Mouse (Mus musculus): ENCODE results near the gene Tesk1. TPM values are rescaled to one million over a fixed set of nuclear protein-coding genes. Genes with fewer than 3 reads are reported as not detected.
A peak's percentile ranks its signal among the peaks of the same experiment; 100 is the strongest.
"Not testable (repeated sequence)": the region's sequence is repeated elsewhere in the genome, so short reads cannot be mapped to it uniquely, and the experiment has no call there.

The Tesk1 gene
- total RNA-seq, 2 experiments from 2014 or later: 42.3 to 42.6 TPM

DNA sequence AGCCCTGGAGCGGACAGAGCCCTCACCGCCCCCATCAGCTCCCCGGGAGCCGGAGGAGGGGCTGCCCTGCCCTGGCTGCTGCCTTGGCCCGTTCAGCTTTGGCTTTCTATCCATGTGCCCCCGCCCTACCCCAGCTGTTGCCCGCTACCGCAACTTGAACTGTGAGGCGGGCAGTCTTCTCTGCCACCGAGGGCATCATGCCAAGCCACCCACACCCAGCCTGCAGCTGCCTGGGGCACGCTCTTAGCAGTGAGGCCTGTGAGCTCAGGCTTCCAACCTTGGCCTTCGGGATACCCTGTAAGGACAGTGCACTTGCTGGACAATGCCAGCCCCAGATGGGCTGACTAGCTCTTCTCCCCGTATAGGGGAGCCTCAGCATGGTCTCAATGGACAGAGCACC lies 5.5 kb downstream of the Tesk1 start:
- DNase-seq: no peak

DNA sequence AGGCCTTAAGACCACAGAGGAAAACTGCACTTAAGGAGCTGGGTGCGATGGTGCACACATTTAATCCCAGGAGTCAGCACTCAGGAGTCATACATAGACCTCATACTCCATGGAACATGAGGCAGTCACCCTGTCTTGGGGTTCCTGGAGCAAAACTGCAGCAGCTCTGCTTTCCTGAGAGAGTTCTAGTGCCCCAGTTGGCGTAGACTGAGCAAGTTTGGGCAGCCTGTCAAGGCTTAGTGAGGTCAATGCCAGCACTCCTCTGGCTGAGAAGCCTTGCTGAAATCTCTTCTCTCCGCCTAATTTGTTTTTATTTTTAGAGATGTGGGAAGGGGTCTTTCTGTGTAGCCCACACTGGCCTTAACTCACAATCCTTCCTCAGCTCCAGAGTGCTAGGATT lies 6.8 kb downstream of the Tesk1 start:
- intact Hi-C loops (cut with DNase I): no loop called here
- peak; percentile 56 to 62 for DNase-seq

More for the DNA sequence above, 5.5 kb downstream of the Tesk1 start:
- intact Hi-C loops (cut with DNase I): no loop called here

DNA sequence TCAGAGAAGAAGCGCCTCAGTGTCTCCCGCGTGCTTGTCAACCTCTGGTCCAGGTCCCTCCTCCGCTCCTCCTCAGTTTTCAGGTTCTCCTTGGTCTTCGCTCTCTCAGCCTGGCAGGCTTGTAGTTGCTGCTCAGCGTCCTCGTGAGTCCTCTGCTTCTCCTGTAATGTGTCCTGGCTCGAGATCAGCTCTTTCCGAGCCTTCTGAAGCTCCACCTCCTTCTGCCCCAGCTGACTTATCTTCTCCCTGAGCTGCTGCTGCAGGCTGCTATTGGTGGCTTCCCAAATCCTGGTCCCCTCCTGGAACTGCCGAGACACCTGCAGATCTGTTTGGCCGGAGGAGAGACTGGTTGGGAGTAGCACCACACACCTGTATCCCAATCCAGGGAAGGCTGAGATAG lies 10.6 kb downstream of the Tesk1 start:
- peak; percentile 32 to 41 for DNase-seq
- intact Hi-C loops (cut with DNase I): no loop called here

DNA sequence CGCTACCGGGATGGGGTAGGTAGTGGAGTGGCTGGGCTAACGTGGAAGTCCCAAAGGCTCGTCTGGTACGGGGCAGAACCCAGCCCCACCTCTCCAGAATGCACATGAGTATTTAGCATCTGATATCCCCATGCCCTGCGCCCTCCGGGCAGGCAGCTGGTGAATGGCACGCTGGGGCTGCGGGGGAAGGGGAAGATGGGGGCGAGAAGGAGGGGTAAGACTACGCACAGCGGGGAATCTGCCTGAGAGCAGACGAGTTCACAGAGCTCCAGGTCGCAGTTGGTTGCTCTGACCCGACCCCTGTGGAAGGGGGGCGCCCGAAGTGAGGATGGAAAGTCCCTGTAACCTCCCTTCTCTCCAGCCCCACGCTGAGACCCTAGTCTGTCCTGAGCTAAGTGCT lies 11.7 kb downstream of the Tesk1 start:
- intact Hi-C loops (cut with DNase I): no loop called here
- DNase-seq: no peak

DNA sequence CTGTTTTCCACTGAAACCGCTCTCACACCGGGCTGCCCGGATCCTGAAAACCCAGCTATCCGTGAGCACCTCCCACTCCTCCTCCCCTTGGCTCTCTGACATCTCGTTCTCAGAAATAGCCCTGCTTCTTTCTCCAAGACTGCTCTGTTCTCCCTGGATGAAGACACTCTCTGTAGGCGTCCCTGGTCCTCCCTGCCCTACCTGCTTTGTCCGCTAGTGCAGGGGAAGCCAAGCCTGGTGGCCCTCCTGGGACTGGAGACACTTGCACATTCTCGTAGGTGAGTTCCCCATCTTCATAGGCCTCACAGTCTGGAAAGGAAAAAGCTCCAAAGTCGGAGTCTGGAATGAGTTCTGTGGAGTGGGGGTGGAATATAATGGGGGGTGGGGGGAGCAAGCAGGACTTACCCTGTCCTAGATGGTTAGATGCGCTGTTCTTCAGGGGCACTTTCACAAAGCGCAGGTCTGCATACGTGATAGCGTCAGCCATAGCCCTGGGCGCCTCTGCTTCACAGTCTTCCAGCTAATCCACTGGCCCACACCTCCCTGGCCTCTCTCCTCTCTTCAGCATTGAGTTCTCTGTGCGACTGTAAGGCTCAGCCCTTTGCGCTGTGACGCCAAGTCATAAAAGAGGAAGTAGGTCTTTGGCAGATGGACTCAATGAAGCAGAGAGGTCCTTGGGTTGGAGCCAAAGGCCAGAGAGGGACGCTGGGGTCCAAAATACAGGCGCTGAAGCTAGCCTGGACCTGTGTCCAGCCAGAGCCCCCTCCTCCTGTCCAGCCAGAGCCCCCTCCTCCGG lies 12.5 kb downstream of the Tesk1 start, which contains the start of gene Cd72:
Cd72 (minus strand) TSS at position 588 of the 796 bp plus-strand sequence.
- intact Hi-C loops (cut with DNase I): no loop called here
- no peak for DNase-seq

DNA sequence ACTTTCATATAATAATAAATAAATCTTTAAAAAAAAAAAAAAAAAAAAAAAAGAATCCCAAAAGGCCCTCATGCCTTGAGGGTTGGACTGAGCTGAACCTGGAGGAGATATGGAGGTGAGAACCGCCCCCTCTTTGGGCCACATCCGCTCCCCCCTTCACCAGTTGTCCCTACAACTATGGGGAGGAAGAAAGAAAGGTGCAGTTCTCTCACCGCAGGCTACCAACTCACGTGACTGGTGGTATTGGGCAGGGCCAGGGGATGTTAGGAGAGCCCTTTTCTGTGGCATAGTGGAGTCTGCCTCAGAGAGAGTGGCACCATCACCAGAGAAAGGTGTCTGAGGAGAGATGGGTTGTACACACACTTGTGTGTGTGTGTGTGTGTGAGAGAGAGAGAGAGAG lies 14.7 kb downstream of the Tesk1 start:
- no peak for DNase-seq
- intact Hi-C loops (cut with DNase I): no loop called here

DNA sequence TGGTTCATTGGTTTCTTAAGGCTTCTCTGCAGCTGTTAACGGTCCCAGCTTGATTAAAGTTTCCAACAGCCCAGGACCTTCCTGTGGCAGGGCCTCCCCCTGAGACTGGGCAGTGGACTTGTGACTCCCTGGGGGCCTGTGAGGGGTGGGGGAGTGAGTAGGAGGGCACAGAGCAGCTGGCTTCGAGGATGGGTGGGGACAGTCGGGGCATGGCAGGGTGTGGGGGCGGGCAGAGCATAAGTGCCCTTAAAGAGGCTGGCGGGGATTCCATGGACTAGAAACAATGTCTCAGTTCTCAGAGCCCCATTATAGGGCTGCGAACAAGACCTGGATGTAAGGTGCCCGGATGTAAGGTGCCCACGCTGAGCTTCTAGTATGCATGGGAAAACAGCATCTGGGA lies 15.4 kb downstream of the Tesk1 start:
- intact Hi-C loops (cut with DNase I): no loop called here
- no peak for DNase-seq

DNA sequence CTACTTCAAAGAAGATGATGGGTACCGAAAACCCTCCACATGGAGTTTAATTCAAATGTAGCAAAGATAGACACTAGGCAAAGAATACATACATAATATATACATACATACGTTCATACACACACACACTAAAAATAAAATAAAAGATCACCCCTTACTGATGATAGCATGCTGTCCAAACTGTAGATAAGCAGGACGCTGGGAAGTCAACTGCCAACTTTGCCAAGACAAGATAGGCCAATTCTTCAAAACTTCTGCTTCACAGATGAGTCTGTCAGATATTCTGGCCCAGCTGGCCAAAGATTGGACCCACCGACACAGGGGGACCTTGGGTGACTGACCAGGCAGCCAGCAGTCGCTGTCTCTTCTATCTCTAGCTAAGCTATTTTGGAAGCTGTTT lies 21.4 kb downstream of the Tesk1 start:
- intact Hi-C loops (cut with DNase I): no loop called here
- DNase-seq: no peak

DNA sequence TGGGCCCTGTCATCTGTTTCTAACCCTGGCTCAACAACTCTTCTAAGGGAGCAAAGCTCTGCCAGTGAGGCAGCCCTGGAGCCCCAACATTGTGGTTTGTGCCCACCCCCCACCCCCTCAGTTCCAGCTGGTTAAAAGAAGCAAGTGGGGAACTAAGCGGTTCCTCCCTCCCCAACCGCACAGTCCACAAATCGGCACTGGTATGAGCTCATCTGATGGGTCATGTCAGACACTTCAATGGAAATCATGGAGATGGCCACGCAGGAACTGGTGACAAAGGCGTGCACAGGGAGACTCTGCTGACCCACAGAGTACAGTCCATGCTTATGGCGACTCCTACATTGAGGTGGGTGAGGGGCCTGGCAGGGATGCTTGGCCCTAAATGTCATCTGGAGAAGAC lies 24.2 kb downstream of the Tesk1 start:
- intact Hi-C loops (cut with DNase I): no loop called here
- DNase-seq: no peak

DNA sequence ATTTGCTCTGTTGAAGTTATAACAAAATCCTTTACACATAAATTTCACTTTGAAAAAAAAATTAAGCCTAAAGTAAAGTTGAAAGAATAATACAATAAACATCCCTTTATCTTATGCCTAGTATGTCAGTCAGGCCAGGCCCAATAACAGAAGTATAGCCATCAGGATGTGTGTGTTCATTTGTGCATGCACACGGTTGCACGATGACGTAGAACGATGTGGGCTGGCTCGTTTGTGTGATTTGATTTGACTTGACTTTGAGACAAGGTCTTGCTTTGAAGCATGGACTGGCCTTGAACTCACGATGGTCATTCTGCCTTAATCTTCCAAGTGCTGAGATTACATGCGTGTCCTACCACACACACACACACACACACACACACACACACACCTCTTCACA lies 25.1 kb downstream of the Tesk1 start:
- intact Hi-C loops (cut with DNase I): no loop called here
- no peak for DNase-seq

DNA sequence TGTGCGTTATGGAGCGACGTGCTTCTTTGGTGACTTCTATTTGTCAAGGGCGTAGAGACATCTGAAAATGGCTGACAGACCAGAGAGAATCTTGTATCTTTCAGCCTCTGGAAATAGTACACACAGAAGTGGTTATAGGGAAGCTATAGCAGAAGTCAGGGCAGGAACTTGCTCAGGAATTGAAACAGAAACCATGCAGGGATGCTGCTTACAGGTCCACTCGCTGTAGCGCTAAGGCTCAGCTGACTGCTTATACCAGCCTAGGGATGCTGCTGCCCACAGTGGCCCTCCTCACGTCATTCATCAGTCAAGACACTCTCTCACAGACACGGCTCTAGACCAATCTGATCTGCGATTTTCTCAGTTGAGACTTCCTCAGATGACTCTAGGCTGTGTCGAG lies 28.6 kb downstream of the Tesk1 start:
- intact Hi-C loops (cut with DNase I): no loop called here
- no peak for DNase-seq

DNA sequence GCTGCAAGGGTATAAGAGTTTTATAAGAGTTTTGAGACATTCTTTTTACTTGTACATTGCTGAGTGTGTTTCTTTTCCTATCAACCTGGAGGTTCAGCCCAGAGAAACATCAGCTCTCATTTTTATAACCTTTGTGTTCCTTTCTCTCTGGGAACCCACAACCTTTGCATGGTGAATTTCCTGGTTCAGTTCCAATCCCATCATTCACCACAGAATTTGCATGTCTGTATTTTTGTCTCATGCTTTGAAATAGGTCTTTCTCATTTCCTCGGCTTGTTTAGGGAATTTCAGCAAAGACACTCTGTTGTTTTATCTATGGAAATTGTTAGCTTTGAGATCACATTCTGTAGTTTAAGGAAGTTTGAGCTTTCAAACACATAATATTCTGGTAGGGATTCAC lies 31.9 kb downstream of the Tesk1 start:
- no peak for DNase-seq
- intact Hi-C loops (cut with DNase I): no loop called here

DNA sequence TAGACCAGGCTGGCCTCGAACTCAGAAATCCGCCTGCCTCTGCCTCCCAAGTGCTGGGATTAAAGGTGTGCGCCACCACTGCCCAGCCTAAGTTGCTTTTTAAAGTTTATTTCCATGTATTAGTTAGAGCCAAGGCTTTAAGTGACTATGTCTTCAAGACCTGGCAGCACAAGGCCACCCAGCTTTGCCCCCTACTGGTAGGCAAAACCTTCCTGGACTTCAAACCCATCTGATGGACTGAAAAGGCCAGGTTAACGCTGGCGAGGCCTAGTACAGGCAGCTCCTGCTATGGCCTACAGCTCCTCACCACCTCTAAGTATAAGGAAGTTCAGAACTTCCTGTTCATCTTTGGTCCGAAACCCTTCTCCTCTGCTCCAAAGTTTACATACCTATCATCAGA lies 34.9 kb downstream of the Tesk1 start:
- DNase-seq: no peak
- intact Hi-C loops (cut with DNase I): no loop called here

DNA sequence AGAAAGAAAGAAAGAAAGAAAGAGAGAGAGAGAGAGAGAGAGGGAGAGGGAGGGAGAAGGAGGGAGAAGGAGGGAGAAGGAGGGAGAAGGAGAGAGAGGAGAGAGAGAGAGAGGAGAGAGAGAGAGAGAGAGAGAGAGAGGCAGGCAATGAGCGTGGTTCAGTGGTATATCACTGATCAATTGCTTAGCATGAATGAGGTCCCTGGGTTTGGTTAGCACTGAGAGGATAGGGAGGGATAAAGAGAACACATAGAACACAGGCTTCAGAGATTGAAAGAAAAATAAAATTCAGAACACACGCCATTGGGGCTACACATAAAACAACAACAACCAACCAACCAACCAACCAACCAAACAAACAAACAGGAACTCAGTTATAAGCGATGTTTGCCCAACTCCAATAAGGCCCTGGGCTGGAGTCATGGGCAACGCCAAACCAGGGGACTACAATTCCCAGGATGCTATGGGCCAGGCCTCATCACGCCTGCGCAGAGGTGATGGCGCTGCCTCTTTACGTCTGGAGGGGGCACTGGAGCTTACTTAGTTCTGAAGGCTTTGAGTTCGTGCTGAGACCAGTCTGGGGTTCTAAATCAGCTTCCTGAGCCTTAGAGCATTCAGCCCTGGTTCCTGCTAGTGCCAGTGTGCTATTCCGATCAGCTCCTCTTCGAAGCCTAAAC lies 36.3 kb downstream of the Tesk1 start:
- intact Hi-C loops (cut with DNase I): no loop called here
- DNase-seq: peak; percentile 91 to 93

DNA sequence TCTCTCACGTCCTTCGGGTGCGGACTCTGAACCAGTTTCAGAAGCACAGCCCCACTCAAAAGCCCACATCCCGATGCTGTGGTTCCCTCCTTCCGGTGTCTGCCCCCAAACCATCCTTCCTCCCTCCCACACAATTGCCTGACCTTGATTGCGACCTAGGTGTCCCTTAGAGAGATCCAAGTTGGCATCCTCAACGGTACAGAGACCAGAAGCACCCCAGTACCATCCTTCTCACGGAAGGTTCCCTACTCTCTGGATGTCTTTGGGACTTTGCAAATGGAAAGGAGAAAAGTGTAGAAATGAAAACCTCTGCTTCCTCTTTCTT lies 36.8 kb downstream of the Tesk1 start:
- intact Hi-C loops (cut with DNase I): no loop called here
- DNase-seq: no peak

DNA sequence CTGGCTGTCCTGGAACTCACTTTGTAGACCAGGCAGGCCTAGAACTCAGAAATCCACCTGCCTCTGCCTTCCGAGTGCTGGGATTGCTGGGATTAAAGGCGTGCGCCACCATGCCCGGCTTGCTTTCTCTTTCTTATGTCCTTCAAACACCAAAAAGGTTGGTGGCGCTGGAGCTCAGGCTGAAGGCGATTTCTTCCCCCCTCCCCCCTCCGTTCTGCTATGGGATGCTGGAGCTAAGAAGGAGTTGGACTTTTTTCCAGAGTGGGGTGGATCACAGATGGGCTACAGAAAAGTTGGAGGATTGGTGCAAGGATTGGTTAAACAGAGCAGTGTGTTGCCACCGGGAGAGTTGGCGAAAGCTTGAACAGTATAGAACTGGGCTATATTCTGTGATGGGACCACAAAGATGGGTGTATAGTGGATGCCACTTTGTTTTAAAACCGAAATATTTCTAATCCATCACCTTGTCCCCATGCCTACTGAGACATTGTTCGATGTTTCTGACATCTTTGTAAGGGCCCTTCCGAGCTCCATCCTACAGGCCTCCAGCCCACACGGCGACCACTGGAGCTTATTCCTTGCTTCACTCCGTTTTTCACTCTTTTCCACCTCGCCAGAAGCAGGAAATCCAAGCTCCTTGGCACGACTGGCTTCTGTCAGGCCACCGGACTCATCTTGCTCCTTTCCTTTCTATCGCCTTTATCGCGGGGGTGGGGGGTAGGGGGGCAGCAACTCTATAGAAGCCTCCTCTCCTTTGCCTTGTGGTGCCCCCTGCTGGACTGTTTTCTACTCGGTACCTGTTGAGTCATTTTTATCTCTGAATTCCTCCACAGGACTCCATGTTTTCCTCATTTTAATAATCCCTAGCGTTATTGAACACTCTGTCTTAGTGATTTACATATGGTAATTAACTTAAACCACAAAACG lies 37.4 kb downstream of the Tesk1 start:
- intact Hi-C loops (cut with DNase I): loop anchor here (1.0 kb wide), 1 partner anchor 37 kb away; no protein-coding TSS in a partner anchor
- DNase-seq: peak; percentile 69 to 84

DNA sequence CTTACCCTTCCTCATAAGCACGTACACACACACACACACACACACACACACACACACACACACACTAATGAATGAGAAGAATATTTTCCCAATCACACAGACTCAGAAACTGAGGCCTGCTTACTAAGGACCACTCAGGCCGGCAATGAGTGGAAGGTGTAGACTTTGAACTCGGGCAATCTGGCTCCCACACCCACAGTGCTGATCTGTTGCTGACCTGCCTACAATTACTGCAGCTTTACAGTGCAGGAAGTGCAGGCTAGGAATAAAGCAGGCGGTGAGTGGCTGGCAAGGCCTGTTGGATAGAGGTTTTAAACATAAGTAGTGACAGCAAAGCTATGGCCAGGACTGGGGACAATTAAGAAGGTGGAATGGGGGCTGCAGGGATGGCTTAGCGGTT lies 39.2 kb downstream of the Tesk1 start:
- no peak for DNase-seq
- intact Hi-C loops (cut with DNase I): no loop called here

DNA sequence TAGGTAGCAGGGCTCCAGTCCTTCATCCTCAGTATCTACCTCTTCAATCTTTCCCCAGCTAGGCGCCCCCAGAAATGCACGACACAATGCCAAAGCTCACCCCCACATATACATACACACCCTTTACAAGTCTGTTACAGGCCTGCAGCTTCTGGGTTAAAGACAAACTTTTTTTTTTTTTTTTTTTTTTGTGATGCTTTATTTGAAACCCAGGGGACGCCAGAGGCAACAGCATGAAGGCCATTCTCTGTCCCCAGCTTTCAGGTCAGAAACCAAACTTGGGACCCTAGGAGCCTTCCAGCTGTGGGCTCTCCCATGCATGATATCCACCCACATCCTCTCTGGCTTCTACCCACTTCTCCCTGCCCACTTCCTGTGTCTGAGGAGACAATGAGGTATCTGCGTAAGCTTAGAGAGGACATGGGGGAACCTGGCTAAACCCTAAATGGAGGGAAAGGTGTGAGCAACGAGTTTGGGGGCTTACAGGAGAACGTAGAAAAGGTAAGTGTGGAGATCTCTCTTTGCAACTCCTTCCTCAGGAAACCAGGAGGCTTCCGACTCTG lies 40.2 kb downstream of the Tesk1 start:
- no peak for DNase-seq
- intact Hi-C loops (cut with DNase I): no loop called here

DNA sequence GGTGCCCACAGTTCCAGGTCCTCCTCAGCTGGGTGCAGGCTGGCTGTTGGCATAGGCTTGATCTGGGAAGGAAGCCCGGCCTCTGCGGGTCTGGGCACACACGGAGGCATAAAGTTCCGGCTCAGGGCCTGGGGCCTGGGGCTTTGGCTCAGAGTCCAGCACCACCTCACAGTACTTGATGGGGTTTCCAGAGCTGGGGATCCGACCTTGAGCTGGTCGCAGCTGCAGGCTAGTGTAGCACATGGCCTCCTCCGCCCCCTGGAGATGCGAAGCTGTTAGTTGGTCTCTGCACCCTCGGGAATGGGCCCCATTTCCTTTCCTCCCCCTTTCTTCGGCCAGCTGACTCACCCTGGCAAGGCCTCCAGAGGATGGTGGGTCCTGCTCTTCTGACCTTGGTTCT lies 40.9 kb downstream of the Tesk1 start:
- no peak for DNase-seq
- intact Hi-C loops (cut with DNase I): no loop called here

DNA sequence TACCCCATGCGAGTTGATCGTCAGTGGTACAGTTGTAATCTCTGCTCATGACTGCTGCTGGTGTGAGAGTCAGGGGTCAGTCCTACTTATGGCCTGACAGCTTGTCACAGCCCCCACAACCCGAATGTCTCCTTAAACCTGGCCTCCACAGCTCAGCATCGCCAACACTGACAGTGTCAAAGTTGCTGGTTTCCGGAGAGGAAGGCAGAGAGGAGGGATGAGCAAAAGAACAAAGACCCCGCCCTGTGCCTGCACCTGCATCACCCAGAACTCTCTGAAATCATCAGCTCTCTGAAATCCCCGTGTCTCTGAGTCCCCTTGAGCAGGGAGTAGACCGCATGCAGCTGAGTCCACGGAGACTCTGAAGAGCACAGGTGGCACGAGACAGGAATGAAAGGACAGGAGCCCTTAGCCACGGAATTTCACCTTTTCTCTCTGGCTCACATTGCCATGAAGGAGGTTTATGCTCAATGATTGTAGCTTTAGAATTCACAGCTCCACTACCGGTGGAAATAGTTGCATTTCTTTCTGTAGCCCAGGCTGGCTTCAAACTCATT lies 41.9 kb downstream of the Tesk1 start, which contains the start of gene Sit1:
Sit1 (minus strand) TSS at position 200 of the 557 bp plus-strand sequence.
- intact Hi-C loops (cut with DNase I): no loop called here
- no peak for DNase-seq

DNA sequence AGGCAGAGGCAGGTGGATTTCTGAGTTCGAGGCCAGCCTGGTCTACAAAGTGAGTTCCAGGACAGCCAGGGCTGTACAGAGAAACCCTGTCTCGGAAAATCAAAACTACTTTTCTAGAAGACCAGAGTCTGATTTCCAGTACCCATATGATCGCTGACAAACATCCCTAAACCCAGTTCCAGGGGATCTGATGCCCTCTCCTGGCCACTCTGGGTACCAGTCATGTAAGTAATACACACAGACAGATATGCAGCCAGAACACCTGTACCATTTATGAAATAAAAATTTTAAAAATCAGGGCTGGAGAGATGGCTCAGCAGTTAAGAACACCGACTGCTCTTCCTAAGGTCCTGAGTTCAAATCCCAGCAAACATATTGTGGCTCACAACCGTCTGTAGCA lies 43.9 kb downstream of the Tesk1 start:
- intact Hi-C loops (cut with DNase I): not testable (repeated sequence)

More for the DNA sequence above, 43.9 kb downstream of the Tesk1 start:
- DNase-seq: not testable (repeated sequence)

All from heart, postnatal 10 days (tissue).